8 mouse cellular contexts compared by ENCODE assay signal in the genomic region with DNA sequence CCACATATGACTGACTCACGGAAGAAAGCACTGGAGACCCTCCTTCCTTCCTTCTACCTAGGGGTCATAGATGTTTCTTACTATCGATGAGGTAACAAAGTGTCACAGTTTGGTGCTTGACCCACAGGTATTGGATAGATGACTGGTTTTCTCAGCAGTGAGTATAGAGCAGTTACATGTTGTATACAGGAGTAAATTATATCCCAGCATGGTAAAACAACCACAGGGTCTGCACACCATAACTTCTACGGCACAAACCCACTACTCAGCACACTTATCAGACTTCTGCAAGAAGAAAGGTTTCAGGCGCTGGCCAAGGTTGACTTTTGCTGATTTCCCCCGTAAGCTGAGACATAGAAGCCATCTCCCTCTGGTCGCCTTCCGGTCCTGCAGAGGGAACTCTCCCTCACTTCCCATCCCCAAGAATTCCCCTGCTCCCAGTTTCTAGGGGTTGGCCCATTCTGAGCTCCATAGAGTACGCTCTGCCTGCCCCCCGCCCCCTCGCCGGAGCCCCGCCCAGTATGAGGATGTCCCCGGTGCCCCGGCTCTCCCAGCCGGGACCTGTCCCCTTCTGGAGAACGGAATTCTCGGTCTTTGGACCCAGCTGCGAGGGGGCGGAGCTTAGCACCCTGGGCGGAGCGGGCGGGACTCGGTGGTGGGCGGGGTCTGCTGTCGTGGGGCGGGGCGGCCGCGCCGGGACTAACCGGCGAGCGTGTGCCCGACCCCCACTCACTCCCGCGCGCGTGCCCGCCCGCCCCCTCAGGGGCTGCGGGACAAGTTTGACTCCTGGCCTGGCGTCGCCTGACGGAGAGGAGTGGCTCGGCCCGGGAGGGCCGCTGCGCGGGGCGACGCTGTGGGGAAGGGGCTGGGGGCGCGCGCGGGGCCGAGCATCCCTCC. TPM values are rescaled to one million over a fixed set of nuclear protein-coding genes. Genes with fewer than 3 reads are reported as not detected.
DNase-seq lines count a peak whose midpoint lies in the region; ATAC-seq and TF ChIP-seq lines count a peak whose summit lies in the region.

A gene (plus strand): TSS at position 664 of the 897 bp plus-strand sequence.

- 5% methylated on average over 47 of the region's 56 CpGs for WGBS in cerebellum, adult 2 months
- 3% methylated on average over 41 of the region's 56 CpGs for WGBS in lung, embryonic 14.5 days

- H3K4me3 ChIP-seq in MEL (ENCODE audit: control insufficient read depth in 1 of 2, insufficient read depth in 1 of 2, low read depth in 2 of 2, low read length in 2 of 2), result peak within 1 kb of the TSS; percentile 66 to 92
- peak within 1 kb of the TSS; percentile 84 for H3K4me3 ChIP-seq in cerebellum, adult 2 months (replicated peaks; ENCODE audit: insufficient read depth, low read depth, low read length)
- H3K4me3 ChIP-seq in lung, embryonic 14.5 days (ENCODE audit: low read depth, low read length), result peak within 1 kb of the TSS; percentile 85

- peaks cover 0 to 16% of the 10 kb centered on the region in 2 experiments; a peak in 2 of 4 replicates for H3K36me3 ChIP-seq in MEL (ENCODE audit: control insufficient read depth in 1 of 2, insufficient read depth in 2 of 2, low read length in 2 of 2)
- H3K36me3 ChIP-seq in lung, embryonic 14.5 days (ENCODE audit: insufficient read depth), result no peaks in the 10 kb centered on the region

- ATAC-seq in lung, embryonic 14.5 days (ENCODE audit: insufficient read depth), result peak; percentile 97
- ATAC-seq in neutrophil, adult 5-6 weeks (ENCODE audit: extremely low read depth, insufficient number of reproducible peaks, low FRiP score, poor library complexity, severe bottlenecking), result peak; percentile 75

- no peaks in the 10 kb centered on the region for H3K27me3 ChIP-seq in MEL (ENCODE audit: control insufficient read depth in 1 of 2, insufficient read depth in 2 of 2, low read length in 2 of 2)
- no peaks in the 10 kb centered on the region for H3K27me3 ChIP-seq in cerebellum, adult 2 months (ENCODE audit: control insufficient read depth, insufficient read depth, low read length)
- no peaks in the 10 kb centered on the region for H3K27me3 ChIP-seq in lung, embryonic 14.5 days (ENCODE audit: insufficient read depth, low read length)

- no peak for TF ChIP-seq EP300 in MEL (IDR thresholded peaks at IDR 0.05; ENCODE audit: low read depth in 1 of 2, low read length in 2 of 2)

- peak; percentile 34 to 40; a peak in 1 of 4 replicates for TF ChIP-seq POLR2A in MEL (IDR thresholded peaks at IDR 0.05; ENCODE audit: control insufficient read depth in 1 of 2, insufficient read depth in 1 of 2, low read depth in 1 of 2, low read length in 2 of 2, poor library complexity in 1 of 2)
- TF ChIP-seq POLR2A in cerebellum, adult 2 months (IDR thresholded peaks at IDR 0.05; ENCODE audit: borderline replicate concordance, insufficient read depth, low read length), result no peak

- DNase-seq in MEL (ENCODE audit: low read depth, low spot score), result peak; percentile 79
- peak; percentile 69 to 75 for DNase-seq in cerebellum, adult 2 months
- DNase-seq in forelimb bud, embryonic 11.5 days (ENCODE audit: low read depth, low spot score), result peak; percentile 84
- DNase-seq in heart, postnatal 4 days, result peak; percentile 95
- DNase-seq in layer of hippocampus, adult 8-10 months (ENCODE audit: low spot score in 2 of 2), result peak; percentile 62 to 71
- peak; percentile 95 for DNase-seq in lung, embryonic 14.5 days
- DNase-seq in thymus, adult 18-20 months, result peak; percentile 71 to 72

- no peaks in the 10 kb centered on the region for H3K9me3 ChIP-seq in MEL (replicated peaks; ENCODE audit: insufficient read depth, low read length)
- no peaks in the 10 kb centered on the region for H3K9me3 ChIP-seq in lung, embryonic 14.5 days (ENCODE audit: low read depth, low read length)

- no peak for TF ChIP-seq RAD21 in MEL (IDR thresholded peaks at IDR 0.05; ENCODE audit: low read depth, low read length)

- peaks cover 8% of the 10 kb centered on the region for H3K79me2 ChIP-seq in MEL (ENCODE audit: control insufficient read depth, insufficient read depth, low read length, poor library complexity)

- H3K4me2 ChIP-seq in lung, embryonic 14.5 days, result peak within 1 kb of the TSS; percentile 71

- peaks cover 4 to 18% of the 10 kb centered on the region in 2 experiments for H3K4me1 ChIP-seq in MEL (ENCODE audit: control insufficient read depth in 1 of 2, insufficient read depth in 2 of 2, low read length in 2 of 2)
- no peaks in the 10 kb centered on the region for H3K4me1 ChIP-seq in cerebellum, adult 2 months (ENCODE audit: control insufficient read depth, insufficient read depth, low read length)
- H3K4me1 ChIP-seq in lung, embryonic 14.5 days (ENCODE audit: insufficient read depth), result 0 out of 2 replicates have a peak, but pooled peaks cover 5% of the 10 kb centered on the region

- no peak for TF ChIP-seq CTCF in MEL (IDR thresholded peaks at IDR 0.05 in 2 of 3, conservative IDR thresholded peaks at IDR 0.05 in 1 of 3; ENCODE audit: control insufficient read depth in 1 of 3, insufficient read depth in 1 of 3, low read depth in 2 of 3, low read length in 3 of 3, poor library complexity in 1 of 3, severe bottlenecking in 1 of 3)
- no peak for TF ChIP-seq CTCF in cerebellum, adult 2 months (IDR thresholded peaks at IDR 0.05; ENCODE audit: borderline replicate concordance, insufficient read depth, low read depth, low read length)
- TF ChIP-seq CTCF in lung, embryonic 14.5 days (IDR thresholded peaks at IDR 0.05; ENCODE audit: low read depth), result no peak

- peak within 1 kb of the TSS; percentile 94 for H3K9ac ChIP-seq in MEL (ENCODE audit: control insufficient read depth, low read depth, low read length, poor library complexity, severe bottlenecking)
- peak within 1 kb of the TSS; percentile 88 for H3K9ac ChIP-seq in lung, embryonic 14.5 days

- peak within 1 kb of the TSS; percentile 78 for H3K27ac ChIP-seq in MEL (ENCODE audit: control insufficient read depth, low read depth, low read length)
- H3K27ac ChIP-seq in cerebellum, adult 2 months (ENCODE audit: insufficient read depth, low read length), result no peak within 1 kb of the TSS
- peak within 1 kb of the TSS; percentile 87 for H3K27ac ChIP-seq in lung, embryonic 14.5 days (ENCODE audit: low read depth)

TF ChIP-seq in MEL, 35 proteins besides CTCF, POLR2A, EP300 and RAD21:
- TF ChIP-seq MAZ (IDR thresholded peaks at IDR 0.05; ENCODE audit: low read depth, low read length) (no peak), NELFE (IDR thresholded peaks at IDR 0.05; ENCODE audit: low read depth, low read length) (peak; percentile 41)

RNA-seq across cellular contexts. Expression of the gene that starts here (rescaled TPM):
- total RNA-seq in MEL (2012; rRNA removed), result 7.6 and 8.0 TPM in 2 replicates
- polyA plus RNA-seq in MEL (2012; ENCODE audit: insufficient read depth in 1 of 2, insufficient read length in 2 of 2, low read depth in 1 of 2, low replicate concordance in 2 of 2, missing spikeins in 1 of 2), result 10 to 100 TPM in 1 of 2 experiments, not detected in 1; 15.5 TPM
- 33.6 and 36.0 TPM in 2 replicates for polyA plus RNA-seq in cerebellum, adult 2 months (2012; rRNA removed)
- 10 to 100 TPM; 21.5 to 22.8 TPM for total RNA-seq in heart, postnatal 4 days (2021)
- 10 to 100 TPM; 50.1 to 53.7 (median 52.7) TPM for total RNA-seq in layer of hippocampus, adult 8-10 months (2022)
- 30.7 and 31.8 TPM in 2 replicates for polyA plus RNA-seq in lung, embryonic 14.5 days (2014; fragmentation: Nextera tagmentation; extraction: Ambion mirVana)
- total RNA-seq in neutrophil, adult 5-6 weeks (2017), result 24.7 and 29.1 TPM in 2 replicates
